Mouse (Mus musculus) lung, embryonic 16.5 days (tissue): ENCODE measurements at regions not wholly inside any gene's neighbourhood (a gene's known extent, or its start where the extent isn't known, plus 50 kb on each side); places are given as distances from the start of the nearest gene placed in this dataset.

Source experiments
- ATAC-seq: fragments of 200-750 bp; cut with Nextera tagmentation; 2 replicates; pipeline ENCODE4 v1.8.0; 2017; ENCODE audit warnings: low read depth, mild to moderate bottlenecking, moderate library complexity
- H3K27ac ChIP-seq: fragments of 300-500 bp; sonication (generic); 2 replicates; pipeline ENCODE4 v1.5.1; 2014; ENCODE audit warnings: mild to moderate bottlenecking, control low read depth, low read length
- H3K27me3 ChIP-seq: fragments of 300-500 bp; sonication (generic); 2 replicates; pipeline ENCODE4 v1.6.1; 2014; ENCODE audit warnings: low read depth, low read length, mixed read lengths; ENCODE audit not compliant: control insufficient read depth, insufficient read depth
- H3K36me3 ChIP-seq: fragments of 300-500 bp; sonication (generic); 2 replicates; pipeline ENCODE4 v1.6.1; 2014; ENCODE audit warnings: low read length; ENCODE audit not compliant: control insufficient read depth, insufficient read depth
- H3K4me1 ChIP-seq: fragments of 300-500 bp; sonication (generic); replicated peaks from 2 replicates; pipeline ENCODE4 v1.6.1; 2014; ENCODE audit warnings: low read length, mixed read lengths; ENCODE audit not compliant: control insufficient read depth, insufficient read depth
- H3K4me2 ChIP-seq: fragments of 300-500 bp; sonication (generic); 2 replicates; pipeline ENCODE4 v1.6.1; 2014; ENCODE audit warnings: low read depth, low read length, control low read depth
- H3K4me3 ChIP-seq: fragments of 300-500 bp; sonication (generic); 2 replicates; pipeline ENCODE4 v1.5.1; 2014; ENCODE audit warnings: mild to moderate bottlenecking, low read length, control low read depth
- H3K9ac ChIP-seq: fragments of 300-500 bp; sonication (generic); 2 replicates; pipeline ENCODE4 v1.6.1; 2014; ENCODE audit warnings: low read length, control low read depth
- H3K9me3 ChIP-seq: fragments of 300-500 bp; sonication (generic); 2 replicates; pipeline ENCODE4 v1.6.1; 2016; ENCODE audit warnings: low read length; ENCODE audit not compliant: control insufficient read depth
- WGBS: fragments of 180-500 bp; shearing (Covaris S2); extraction: QIAGEN DNeasy Blood & Tissue Kit; methylation state at CpG from one replicate; pipeline ENCODE4 v1.1.7; 2014; 5-methylcytosine and 5-hydroxymethylcytosine counted together

DNA sequence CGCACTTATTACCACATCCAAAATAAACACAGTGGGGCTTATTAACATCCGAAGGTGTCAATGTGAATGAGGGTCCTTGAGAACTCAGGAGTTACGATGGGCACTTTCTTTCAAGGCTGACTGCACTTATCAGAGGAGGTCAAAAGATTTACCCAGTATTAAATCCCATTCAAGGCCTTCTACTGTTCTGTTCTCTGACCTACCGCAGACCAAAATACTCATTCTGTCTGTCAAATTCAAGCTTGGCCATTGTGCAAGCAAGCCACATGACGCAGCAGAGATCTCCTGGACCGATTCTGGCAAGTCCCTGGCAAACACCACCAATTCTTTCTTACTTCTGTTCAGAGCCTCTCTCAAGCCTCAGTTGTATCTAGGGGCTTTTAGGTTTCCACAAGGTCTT is 80.8 kb upstream of the Maf start:
- no peak overlapping the region for H3K4me2 ChIP-seq
- H3K4me3 ChIP-seq, result no peak overlapping the region
- no peak overlapping the region for H3K9ac ChIP-seq
- H3K27ac ChIP-seq, result no peak overlapping the region
- no peaks in the 10 kb centered on the region for H3K36me3 ChIP-seq
- ATAC-seq, result no peak
- 50% methylated on average over 6 of the region's 6 CpGs for WGBS
- no peaks in the 10 kb centered on the region for H3K9me3 ChIP-seq
- H3K4me1 ChIP-seq, result no peaks in the 10 kb centered on the region
- H3K27me3 ChIP-seq, result no peaks in the 10 kb centered on the region

DNA sequence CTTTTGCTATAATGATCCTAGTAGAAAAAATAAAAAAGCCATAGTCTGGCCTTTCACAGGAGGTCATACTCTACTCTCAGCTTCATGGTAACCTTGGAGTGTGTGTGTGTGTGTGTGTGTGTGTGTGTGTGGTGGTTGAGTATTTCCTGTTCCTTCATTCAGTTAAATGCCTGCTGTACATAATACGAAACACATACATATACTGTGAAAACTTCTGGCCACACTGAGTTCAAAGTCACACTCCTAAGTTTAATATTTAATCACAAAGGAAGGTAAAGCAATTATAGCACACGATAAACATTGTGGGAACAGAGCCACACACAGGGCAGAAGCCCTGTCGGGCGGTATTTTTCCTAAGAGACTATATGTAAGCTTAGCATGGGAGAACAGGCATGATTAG is 78.6 kb upstream of the Maf start:
- Histone ChIP-seq H3K4me1 (no peaks in the 10 kb centered on the region), H3K27me3 (no peaks in the 10 kb centered on the region), H3K9ac (no peak overlapping the region), H3K27ac (no peak overlapping the region), H3K4me3 (no peak overlapping the region), H3K4me2 (no peak overlapping the region), H3K9me3 (no peaks in the 10 kb centered on the region), H3K36me3 (no peaks in the 10 kb centered on the region)
- 87% methylated on average over 4 of the region's 4 CpGs for WGBS
- no peak for ATAC-seq

DNA sequence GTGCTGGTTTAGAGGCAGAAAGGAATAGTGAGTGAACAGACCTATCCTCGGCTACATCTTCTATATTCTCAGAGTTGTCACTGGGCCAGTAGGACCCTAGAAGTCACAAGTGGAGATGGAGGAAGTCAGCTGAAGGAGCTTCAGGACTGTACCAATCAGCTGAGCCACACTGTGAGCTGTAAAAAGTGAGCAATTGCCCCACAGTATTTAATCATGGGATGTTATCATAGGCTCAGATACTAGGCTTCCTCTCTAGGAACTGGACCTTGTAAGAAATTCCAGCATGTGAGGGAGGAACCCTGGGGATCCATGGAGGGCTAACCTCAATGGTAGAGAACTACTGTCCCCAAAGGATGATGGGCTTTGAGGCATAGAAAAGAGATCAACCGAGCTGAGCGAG is 78.2 kb upstream of the Maf start:
- Histone ChIP-seq H3K4me3 (no peak overlapping the region), H3K27me3 (no peaks in the 10 kb centered on the region), H3K4me1 (no peaks in the 10 kb centered on the region), H3K9ac (no peak overlapping the region), H3K36me3 (no peaks in the 10 kb centered on the region), H3K27ac (no peak overlapping the region), H3K9me3 (no peaks in the 10 kb centered on the region), H3K4me2 (no peak overlapping the region)
- ATAC-seq, result no peak
- 89% methylated on average over 3 of the region's 3 CpGs for WGBS

- no peak overlapping the region for H3K27ac ChIP-seq
- no peaks in the 10 kb centered on the region for H3K36me3 ChIP-seq
- no peaks in the 10 kb centered on the region for H3K27me3 ChIP-seq
- no peak overlapping the region for H3K9ac ChIP-seq
- no peak overlapping the region for H3K4me2 ChIP-seq
- H3K9me3 ChIP-seq, result no peaks in the 10 kb centered on the region
- no peaks in the 10 kb centered on the region for H3K4me1 ChIP-seq
- no peak for ATAC-seq
- WGBS, result 80% methylated on average over 6 of the region's 6 CpGs
- H3K4me3 ChIP-seq, result no peak overlapping the region
These were observed 75.8 kb upstream of the Maf start for GRCm38 (mm10) chr8:115783364-115783763.

DNA sequence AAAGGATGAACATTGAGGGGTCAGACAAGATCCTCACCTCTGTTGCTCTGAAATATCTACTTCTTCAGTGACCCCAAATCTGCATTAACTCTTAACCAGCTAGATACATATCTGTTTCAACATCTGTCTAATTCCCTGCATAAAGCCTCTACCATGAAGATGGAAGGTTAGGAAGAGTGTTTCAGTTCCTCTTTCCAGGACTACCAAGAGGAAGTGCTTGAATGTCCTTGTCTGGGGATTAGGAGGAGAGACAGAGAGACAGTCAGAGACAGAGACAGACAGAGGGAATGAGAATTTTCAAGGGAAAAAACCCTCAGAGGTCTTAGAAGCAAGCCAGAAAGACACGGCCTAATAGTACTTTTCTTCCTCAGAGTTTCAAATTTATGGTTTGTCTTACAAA is 70.8 kb upstream of the Maf start:
- Histone ChIP-seq H3K4me3 (no peak overlapping the region), H3K9me3 (no peaks in the 10 kb centered on the region), H3K36me3 (no peaks in the 10 kb centered on the region), H3K9ac (no peak overlapping the region), H3K4me2 (no peak overlapping the region), H3K27ac (no peak overlapping the region), H3K4me1 (no peaks in the 10 kb centered on the region), H3K27me3 (no peaks in the 10 kb centered on the region)
- WGBS, result 90% methylated on average over 1 of the region's 1 CpGs
- ATAC-seq, result no peak

DNA sequence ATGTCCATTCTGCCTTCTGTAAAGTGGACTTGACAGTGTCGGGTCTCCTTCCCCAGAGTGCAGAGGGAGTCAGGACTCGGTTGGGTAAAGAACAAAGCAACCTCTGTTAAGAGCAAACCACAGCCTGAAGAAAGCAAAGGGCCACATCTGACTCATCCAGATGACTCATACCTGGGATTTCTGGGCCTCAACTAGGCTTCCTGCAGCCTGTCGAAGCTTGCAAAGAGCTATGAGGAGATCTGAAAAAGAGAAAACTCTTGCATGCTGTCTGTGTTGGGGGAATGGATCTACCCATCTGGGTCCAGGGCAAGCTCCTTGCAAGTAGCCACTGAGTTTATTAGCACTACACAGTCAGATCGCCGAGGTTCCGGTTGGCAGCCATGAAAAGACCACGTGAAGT is 63.5 kb upstream of the Maf start:
- no peak overlapping the region for H3K4me3 ChIP-seq
- no peak overlapping the region for H3K9ac ChIP-seq
- H3K9me3 ChIP-seq, result no peaks in the 10 kb centered on the region
- no peak overlapping the region for H3K27ac ChIP-seq
- H3K4me2 ChIP-seq, result no peak overlapping the region
- ATAC-seq, result no peak
- no peaks in the 10 kb centered on the region for H3K36me3 ChIP-seq
- peaks cover 6% of the 10 kb centered on the region for H3K4me1 ChIP-seq
- H3K27me3 ChIP-seq, result no peaks in the 10 kb centered on the region
- WGBS, result 68% methylated on average over 7 of the region's 7 CpGs

DNA sequence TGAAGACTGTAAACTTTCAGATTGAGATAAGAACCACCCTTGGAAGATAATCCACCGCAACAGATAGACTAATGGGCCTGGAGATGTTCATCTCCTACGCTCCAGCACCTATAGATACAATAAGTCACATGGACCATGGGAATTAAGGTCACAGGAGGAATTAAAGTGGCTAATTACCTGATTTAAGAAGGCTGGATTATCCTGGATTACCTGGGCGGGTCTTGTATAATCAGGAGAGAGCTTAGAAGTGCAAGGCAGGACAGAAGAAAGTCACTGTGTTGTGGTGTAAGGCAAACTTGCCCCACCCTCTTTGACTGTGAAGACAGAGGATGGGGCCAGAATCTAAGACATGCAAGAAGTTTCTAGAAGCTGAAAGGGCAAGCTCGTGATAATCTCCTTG is 61.0 kb upstream of the Maf start:
- H3K4me2 ChIP-seq, result no peak overlapping the region
- H3K27me3 ChIP-seq, result no peaks in the 10 kb centered on the region
- 86% methylated on average over 4 of the region's 4 CpGs for WGBS
- H3K4me3 ChIP-seq, result no peak overlapping the region
- H3K9ac ChIP-seq, result no peak overlapping the region
- peaks cover 12% of the 10 kb centered on the region for H3K4me1 ChIP-seq
- ATAC-seq, result no peak
- no peaks in the 10 kb centered on the region for H3K36me3 ChIP-seq
- H3K9me3 ChIP-seq, result no peaks in the 10 kb centered on the region
- H3K27ac ChIP-seq, result no peak overlapping the region

DNA sequence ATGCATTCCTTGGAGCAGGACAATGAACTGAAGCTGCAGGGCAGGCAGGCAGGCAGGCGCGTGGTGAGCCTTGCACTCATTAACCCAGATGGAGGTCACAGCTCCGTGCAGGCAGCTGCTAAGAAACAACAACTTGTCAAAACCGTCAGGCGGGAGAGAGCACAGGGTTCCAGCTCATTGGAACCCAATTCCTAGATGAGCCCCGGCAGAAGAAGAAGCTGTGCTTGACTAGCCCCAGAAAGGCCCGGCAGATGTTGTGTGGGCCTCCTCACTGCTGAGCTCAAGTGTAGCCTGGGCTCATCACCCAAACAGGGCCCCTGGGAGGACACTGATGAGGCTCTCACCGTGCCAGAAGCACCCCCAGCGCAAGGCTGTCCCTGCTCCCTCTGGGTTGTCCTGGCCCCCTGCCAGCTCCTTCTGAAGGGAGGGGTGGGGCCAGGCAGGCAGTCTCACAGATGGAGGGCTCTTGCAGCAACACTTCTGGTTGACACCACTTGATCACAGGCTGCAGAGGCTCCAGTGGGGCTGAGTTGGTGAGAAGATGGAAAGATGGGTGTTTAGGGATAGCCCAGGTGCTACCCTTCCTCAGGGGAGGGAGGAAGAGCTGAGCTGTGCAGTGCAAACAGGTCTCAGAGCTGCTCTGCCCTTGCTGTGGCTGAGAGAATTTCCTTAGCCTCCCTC is 58.8 kb upstream of the Maf start:
- H3K27me3 ChIP-seq, result no peaks in the 10 kb centered on the region
- 6% methylated on average over 9 of the region's 9 CpGs for WGBS
- no peak overlapping the region for H3K9ac ChIP-seq
- no peaks in the 10 kb centered on the region for H3K9me3 ChIP-seq
- H3K4me1 ChIP-seq, result peaks cover 12% of the 10 kb centered on the region
- H3K27ac ChIP-seq, result peak overlapping the region; percentile 11; the same call in 1 of the 2 replicates
- no peak overlapping the region for H3K4me3 ChIP-seq
- H3K36me3 ChIP-seq, result no peaks in the 10 kb centered on the region
- H3K4me2 ChIP-seq, result peak overlapping the region; percentile 15; the same call in 1 of the 2 replicates
- peak; percentile 92 for ATAC-seq

DNA sequence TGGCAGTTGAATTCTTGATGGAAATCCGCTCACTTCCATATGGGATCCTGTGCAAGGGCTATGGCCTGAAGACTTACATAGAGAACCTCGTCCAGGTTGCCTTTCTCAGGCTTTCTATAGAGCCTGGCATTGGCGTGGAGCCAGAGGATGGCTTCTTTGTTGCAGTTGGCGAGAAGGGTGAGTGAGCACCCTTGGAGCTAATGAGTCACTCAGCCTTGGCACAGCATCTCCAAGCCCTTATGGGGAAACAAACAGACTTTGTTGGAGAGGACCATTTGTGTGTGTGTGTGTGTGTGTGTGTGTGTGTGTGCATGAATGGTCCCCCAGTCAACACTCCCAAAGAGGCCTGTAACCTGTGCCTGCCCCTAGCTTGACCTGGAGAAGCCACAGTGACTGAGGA is 57.0 kb upstream of the Maf start:
- no peak overlapping the region for H3K4me3 ChIP-seq
- H3K4me1 ChIP-seq, result peaks cover 12% of the 10 kb centered on the region
- H3K9ac ChIP-seq, result no peak overlapping the region
- H3K9me3 ChIP-seq, result no peaks in the 10 kb centered on the region
- no peaks in the 10 kb centered on the region for H3K27me3 ChIP-seq
- ATAC-seq, result no peak
- H3K4me2 ChIP-seq, result no peak overlapping the region
- no peaks in the 10 kb centered on the region for H3K36me3 ChIP-seq
- H3K27ac ChIP-seq, result no peak overlapping the region
- 79% methylated on average over 4 of the region's 4 CpGs for WGBS

- Histone ChIP-seq H3K27me3 (no peaks in the 10 kb centered on the region), H3K9ac (no peak overlapping the region), H3K27ac (no peak overlapping the region), H3K36me3 (no peaks in the 10 kb centered on the region), H3K4me2 (no peak overlapping the region), H3K9me3 (no peaks in the 10 kb centered on the region), H3K4me1 (peaks cover 17% of the 10 kb centered on the region), H3K4me3 (no peak overlapping the region)
- no peak for ATAC-seq
- 40% methylated on average over 1 of the region's 1 CpGs for WGBS
These were observed 50.4 kb upstream of the Maf start for GRCm38 (mm10) chr8:115758011-115758410.
